Mouse (Mus musculus) left cerebral cortex, adult 11 months (tissue): ENCODE data around the gene Wrap53.
"Not testable (repeated sequence)": the region's sequence is repeated elsewhere in the genome, so short reads cannot be mapped to it uniquely, and the experiment has no call there.

ENCODE experiments used
- DNase-seq: peaks from one replicate; pipeline ENCODE4 v3.0.0; 2022; ENCODE audit warnings: low spot score

Gene Wrap53

DNA sequence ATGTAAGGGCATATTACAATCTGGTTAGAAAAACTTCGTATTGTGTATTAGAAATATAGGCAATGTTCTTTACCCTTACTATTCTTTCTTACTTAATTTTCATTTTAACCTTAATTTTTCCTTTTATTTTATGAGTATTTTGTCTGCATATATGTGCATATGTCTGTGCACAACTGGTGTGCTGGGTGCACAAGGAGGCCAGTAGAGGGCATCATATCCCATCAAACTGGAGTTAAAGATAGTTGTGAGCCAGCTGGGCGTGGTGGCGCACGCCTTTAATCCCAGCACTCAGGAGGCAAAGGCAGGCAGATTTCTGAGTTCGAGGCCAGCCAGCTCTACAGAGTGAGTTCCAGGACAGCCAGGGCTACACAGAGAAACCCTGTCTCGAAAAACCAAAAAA is 49.3 kb downstream of the Wrap53 start:
- DNase-seq, result not testable (repeated sequence)

DNA sequence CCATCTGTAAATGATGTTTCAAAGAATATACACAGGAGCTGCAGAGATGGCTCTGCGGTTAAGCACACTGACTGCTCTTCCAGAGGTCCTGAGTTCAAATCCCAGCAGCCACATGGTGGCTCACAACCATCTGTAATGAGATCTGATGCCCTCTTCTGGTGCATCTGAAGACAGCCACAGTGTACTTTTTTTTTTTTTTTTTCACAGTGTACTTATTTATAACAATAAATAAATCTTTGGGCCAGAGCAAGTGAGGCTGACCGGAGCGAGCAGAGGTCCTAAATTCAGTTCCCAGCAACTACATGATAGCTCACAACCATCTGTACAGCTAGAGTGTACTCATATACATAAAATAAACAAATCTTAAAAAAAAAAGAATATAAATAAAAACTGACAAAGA is 49.8 kb downstream of the Wrap53 start:
- DNase-seq, result not testable (repeated sequence)

DNA sequence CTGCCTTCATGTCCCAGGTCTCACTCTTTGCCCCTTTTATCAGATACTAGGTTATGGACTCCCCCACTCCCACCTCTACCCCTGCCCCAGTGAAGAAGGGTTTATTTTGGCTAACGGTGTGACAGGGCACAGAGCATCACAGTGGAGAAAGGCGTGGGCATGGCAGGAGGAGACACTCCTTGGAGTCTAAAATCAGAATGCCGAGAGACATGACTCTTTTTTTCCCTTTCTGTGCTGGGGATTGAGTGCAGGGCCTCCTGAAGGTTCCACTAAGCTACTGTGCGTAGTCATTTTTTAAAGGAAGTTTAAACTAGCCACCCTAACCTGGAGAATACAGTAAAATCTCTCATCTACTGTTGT is 52.0 kb downstream of the Wrap53 start:
- DNase-seq, result no peak

- DNase-seq, result no peak
These were observed 52.7 kb downstream of the Wrap53 start for GRCm38 (mm10) chr11:69527098-69528030.

- DNase-seq, result no peak
These were observed 53.4 kb downstream of the Wrap53 start for GRCm38 (mm10) chr11:69526631-69527030.

DNA sequence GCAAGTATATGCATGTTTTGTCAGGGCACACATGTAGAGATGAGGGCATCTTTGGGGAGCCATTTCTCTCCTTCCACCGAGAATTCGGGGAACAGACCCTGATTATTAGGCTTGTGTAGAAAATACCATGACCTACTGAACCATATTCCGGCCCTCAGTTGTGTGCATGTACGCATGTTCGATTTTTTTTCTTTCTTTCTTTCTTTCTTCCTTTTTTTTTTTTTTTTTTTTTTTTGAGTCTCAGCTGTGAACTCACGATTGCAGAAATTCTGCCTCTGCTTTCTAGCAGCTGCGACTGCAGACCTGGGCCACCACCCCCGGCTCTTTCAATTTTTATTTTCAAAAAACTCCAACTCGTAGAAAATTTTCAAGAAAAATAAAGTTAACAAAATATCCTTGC is 54.4 kb downstream of the Wrap53 start:
- no peak for DNase-seq

DNA sequence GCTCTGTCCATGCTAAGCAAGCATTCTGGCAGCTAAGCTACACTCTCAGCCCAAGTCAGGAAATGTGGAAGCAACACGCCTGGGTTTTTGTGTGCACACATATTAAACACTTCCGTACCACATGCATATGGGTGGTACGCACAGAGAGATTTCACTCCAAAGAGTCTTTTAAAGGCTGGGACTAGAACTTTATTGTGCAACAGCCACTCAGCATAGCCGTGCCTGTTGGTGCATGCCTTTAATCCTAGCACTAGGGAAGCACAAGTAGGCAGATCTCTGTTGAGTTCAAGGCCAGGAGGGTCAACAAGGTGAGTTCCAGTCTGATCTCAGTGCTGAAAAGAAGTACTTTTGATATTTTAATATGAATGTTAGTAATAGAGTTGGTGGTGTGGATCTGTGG is 56.4 kb downstream of the Wrap53 start:
- no peak for DNase-seq

DNA sequence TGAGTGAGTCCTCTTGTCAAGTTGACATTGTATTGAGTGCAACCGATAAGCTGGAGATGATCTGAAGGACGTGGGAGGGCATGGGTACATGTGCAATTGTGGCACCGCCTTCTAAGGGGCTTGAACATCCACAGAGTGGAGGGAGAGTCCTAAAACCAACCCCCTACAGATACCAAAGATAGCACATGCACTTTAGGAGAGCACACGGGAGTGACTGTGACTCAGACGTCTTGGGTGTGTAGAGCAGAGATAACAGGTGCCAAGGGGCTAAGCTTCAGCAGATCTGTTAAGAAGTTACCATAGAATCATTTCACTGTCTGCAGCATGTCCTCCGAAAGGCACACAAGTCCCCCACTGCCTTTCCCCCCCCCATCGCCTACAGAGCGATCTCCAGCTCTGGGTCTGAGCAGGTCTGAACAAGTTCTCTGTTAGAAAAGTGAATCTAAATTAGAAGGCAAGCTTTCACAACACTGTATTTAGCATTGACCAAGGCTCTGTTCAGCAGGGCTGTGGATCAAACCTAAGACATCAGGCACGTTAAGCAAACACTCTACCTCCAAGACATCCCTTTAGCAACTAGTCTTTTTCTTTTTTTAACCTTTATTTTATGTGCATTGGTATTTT is 58.4 kb downstream of the Wrap53 start:
- DNase-seq, result no peak

- no peak for DNase-seq
These were observed 60.1 kb downstream of the Wrap53 start for GRCm38 (mm10) chr11:69519976-69520375.

DNA sequence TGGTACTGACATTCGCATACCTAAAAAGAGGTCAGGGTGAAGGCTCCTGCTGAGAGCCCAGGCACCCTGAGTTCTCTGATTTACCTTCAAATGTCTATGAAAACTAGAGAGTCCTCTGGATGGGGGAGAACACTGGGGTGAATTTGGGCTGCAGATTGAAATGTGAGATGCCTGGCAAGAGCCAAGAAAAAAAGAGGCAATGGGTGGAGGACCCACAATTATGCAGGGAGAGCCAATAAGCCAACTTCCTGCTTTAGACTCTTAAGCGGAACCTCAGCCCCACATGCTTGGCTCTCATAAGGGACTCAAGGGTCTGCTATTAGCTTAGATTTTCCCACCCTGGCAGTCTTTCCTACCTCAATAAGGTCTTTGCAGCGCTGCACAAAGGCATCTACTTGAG is 63.4 kb downstream of the Wrap53 start:
- DNase-seq, result no peak

DNA sequence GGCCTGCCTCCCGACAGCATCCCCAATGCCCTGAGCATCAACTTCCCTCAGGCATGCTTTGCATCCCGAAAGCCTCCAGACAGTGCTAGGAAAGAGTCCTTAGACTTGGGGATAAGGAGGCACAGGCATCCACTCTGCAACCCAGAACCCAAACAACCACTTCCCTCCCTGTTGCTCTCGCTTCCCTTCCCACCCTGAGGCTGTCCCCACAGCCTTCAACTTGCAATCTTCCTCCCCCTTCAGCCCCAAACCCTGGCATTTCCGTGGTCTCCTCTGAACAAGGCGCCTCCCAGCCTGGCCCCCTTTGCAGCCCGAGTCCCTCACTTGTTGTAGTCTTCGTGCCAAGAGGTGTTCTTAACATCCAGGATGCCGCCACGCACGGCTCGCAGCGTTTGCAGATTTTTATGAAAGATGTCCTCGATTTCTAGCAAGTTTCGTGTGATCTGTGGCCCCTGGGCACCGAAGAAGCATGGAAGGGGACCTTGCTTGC is 63.9 kb downstream of the Wrap53 start:
- no peak for DNase-seq

DNA sequence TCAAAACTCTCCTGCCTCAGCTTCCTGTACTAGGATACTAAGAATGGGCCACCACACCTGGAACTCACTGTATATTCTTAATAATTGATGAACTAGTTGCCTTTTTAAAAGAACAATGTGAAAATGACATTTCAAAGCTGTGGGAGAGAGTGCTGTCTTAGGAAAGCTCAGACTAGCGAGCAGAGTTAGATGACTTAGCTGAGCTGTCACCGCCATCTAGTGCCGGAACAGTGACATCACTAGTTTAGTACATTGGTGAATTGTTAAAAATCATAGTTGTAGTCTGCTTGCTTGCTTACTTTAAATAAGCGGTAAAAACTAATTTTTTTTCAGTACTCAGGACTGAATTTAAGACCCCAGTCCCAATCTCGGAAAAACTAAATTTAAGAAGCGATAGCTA is 66.2 kb downstream of the Wrap53 start:
- DNase-seq, result no peak
